Mouse (Mus musculus) heart, adult 2 months (tissue): ENCODE measurements at regions not wholly inside any gene's neighbourhood (a gene's known extent, or its start where the extent isn't known, plus 50 kb on each side); places are given as distances from the start of the nearest gene placed in this dataset.

Experiments used
- DNase-seq, 2 experiments: peaks; one replicate each; pipeline ENCODE4 v3.0.0; 2021
- H3K27ac ChIP-seq: fragments of 200-600 bp; 2 replicates; pipeline ENCODE4 v1.8.1; 2022
- H3K27me3 ChIP-seq: fragments of 200-500 bp; 2 replicates; pipeline ENCODE4 v1.6.1; 2012; ENCODE audit warnings: mild to moderate bottlenecking, low read length, inconsistent platforms, mixed read lengths; ENCODE audit not compliant: control insufficient read depth, insufficient read depth
- H3K36me3 ChIP-seq: fragments of 200-500 bp; 2 replicates; pipeline ENCODE4 v1.6.1; 2012; ENCODE audit warnings: low read length, inconsistent platforms; ENCODE audit not compliant: control insufficient read depth, insufficient read depth
- H3K4me1 ChIP-seq: fragments of 200-500 bp; 2 replicates; pipeline ENCODE4 v1.6.1; 2011; ENCODE audit warnings: low read length; ENCODE audit not compliant: control insufficient read depth, insufficient read depth
- H3K4me3 ChIP-seq: fragments of 200-600 bp; 2 replicates; pipeline ENCODE4 v1.8.1; 2022
- H3K79me2 ChIP-seq: fragments of 200-500 bp; replicated peaks from 2 replicates; pipeline ENCODE4 v1.6.1; 2012; ENCODE audit warnings: mild to moderate bottlenecking, inconsistent platforms, low read length, moderate library complexity, mixed read lengths; ENCODE audit not compliant: control insufficient read depth, insufficient read depth
- H3K9ac ChIP-seq: fragments of 200-500 bp; 2 replicates; pipeline ENCODE4 v1.6.1; 2012; ENCODE audit warnings: low read depth, mild to moderate bottlenecking, control low read depth, inconsistent platforms, low read length, mixed read lengths
- CTCF ChIP-seq: fragments of 200-600 bp; IDR thresholded peaks from 2 replicates; pipeline ENCODE4 v1.8.1; 2022; ENCODE audit warnings: antibody characterized with exemption, mild to moderate bottlenecking, moderate library complexity
- EP300 ChIP-seq: fragments of 200-500 bp; IDR thresholded peaks from 2 replicates; pipeline ENCODE4 v1.6.1; 2011; ENCODE audit warnings: low read depth, low read length, control low read depth; ENCODE audit not compliant: insufficient read depth
- POLR2A ChIP-seq: fragments of 200-500 bp; IDR thresholded peaks from 2 replicates; pipeline ENCODE4 v1.6.1; 2011; ENCODE audit warnings: mild to moderate bottlenecking, low read depth, low read length, control low read depth; ENCODE audit not compliant: insufficient read depth
- WGBS: fragments of 180-500 bp; shearing (Covaris S2); methylation state at CpG from one replicate; pipeline ENCODE4 v1.1.7; 2018; 5-methylcytosine and 5-hydroxymethylcytosine counted together
- intact Hi-C: fragments of 180-260 bp; cut with DNase I; formaldehyde crosslinking; loops from one replicate; pipeline ENCODE4 v1.15.1; 2025

DNA sequence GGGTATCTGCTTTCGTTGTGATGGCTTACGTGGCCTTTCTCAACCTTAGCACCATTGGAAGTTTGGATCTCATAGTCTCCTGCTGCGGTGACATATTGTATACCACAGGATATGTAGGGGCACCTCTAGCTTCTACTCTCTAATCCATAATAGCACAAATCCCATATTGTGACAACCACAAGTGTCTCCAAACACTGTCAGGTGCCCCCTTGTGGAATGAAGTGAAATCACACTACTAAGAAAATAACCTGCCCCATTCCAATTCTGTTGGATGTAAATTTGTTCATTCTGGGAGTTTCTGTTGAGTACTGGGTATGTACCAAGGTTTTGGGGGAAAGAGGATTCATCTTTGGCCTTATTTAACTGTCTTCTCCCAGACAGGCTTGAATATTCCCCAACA, 74.5 kb upstream of the Epha4 start:
- no peaks in the 10 kb centered on the region for H3K36me3 ChIP-seq
- no peak for DNase-seq
- no peak overlapping the region for H3K4me3 ChIP-seq
- H3K27me3 ChIP-seq: 0 out of 2 replicates have a peak, but pooled peaks cover 2% of the 10 kb centered on the region
- 91% methylated on average over 3 of the region's 3 CpGs for WGBS
- no peaks in the 10 kb centered on the region for H3K79me2 ChIP-seq
- intact Hi-C loops: no loop called here
- TF ChIP-seq POLR2A (no peak), EP300 (no peak), CTCF (peak; percentile 57)
- H3K4me1 ChIP-seq: no peaks in the 10 kb centered on the region; the same call in 1 of the 2 replicates
- H3K27ac ChIP-seq: no peak overlapping the region
- no peak overlapping the region for H3K9ac ChIP-seq

DNA sequence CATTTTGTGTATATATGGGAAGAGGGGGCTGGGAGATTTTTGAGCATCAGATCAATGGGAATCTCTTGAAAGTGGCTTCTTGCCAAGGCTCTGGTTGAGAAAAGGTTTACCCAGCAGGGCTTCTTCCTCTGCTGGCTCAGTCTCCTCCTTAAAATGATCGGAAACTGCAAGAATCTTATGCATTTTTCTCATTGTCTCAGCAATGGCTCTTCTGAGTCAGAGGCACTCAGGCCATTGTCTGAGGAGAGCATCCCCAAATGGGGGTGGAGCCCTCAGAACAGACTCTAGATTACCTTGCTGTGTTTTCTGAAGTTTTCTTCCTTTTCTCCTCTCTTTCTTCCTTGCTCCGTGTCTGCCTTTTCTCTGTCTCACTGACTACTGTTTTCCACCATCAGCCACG, 70.6 kb upstream of the Epha4 start:
- Histone ChIP-seq H3K9ac (no peak overlapping the region), H3K36me3 (no peaks in the 10 kb centered on the region), H3K4me1 (no peaks in the 10 kb centered on the region; the same call in 1 of the 2 replicates), H3K27me3 (no peaks in the 10 kb centered on the region), H3K79me2 (no peaks in the 10 kb centered on the region), H3K4me3 (no peak overlapping the region), H3K27ac (no peak overlapping the region)
- intact Hi-C loops: no loop called here
- no peak for DNase-seq
- TF ChIP-seq EP300 (no peak), CTCF (no peak), POLR2A (no peak)
- WGBS: 53% methylated on average over 3 of the region's 3 CpGs

DNA sequence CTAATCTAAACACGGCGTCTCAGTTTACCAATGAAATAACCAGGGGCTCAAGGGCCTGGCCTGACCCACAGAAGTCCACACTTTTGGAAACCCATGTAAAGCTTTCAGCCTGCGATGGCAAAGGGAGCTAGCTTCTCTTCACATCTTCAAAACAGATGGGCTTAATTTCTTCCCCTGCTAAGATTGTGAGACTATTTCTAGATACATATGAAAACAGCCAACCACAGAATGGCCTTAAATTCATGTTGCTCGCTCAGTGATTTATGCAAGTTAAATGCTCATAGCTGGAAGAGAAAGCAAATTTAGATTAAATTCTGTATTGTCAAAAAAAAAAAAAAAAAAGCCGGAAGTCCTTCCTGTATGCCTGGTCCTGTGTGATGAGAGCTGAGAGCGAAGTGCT, 53.2 kb upstream of the Epha4 start:
- no peak for TF ChIP-seq CTCF
- TF ChIP-seq EP300: no peak
- no peak for TF ChIP-seq POLR2A
- H3K9ac ChIP-seq: no peak overlapping the region
- 80% methylated on average over 6 of the region's 6 CpGs for WGBS
- no peaks in the 10 kb centered on the region for H3K79me2 ChIP-seq
- H3K36me3 ChIP-seq: no peaks in the 10 kb centered on the region
- intact Hi-C loops: no loop called here
- no peak overlapping the region for H3K27ac ChIP-seq
- H3K4me1 ChIP-seq: no peaks in the 10 kb centered on the region
- no peak for DNase-seq
- no peaks in the 10 kb centered on the region for H3K27me3 ChIP-seq
- H3K4me3 ChIP-seq: no peak overlapping the region

DNA sequence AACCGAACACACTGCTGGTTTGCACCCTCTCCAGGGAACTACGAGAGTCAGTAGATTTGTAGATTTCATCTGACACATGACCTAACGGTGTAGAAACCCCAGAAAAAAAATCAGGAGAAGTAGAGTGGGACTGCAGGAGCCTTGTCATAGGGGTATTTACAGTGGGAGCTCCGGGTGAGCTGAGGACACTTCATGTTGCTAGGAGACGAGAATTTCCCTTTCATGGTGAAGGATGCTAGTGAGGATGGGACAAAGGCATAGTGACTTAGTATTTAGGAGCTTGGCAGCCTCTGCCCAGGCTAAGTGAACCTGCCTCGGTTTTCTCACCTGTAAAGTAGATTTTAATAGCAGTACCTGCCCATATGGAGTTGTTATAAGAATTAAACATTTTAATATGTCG, 52.8 kb upstream of the Epha4 start:
- no peak for DNase-seq
- Histone ChIP-seq H3K36me3 (no peaks in the 10 kb centered on the region), H3K79me2 (no peaks in the 10 kb centered on the region), H3K9ac (no peak overlapping the region), H3K4me3 (no peak overlapping the region), H3K27me3 (no peaks in the 10 kb centered on the region), H3K27ac (no peak overlapping the region), H3K4me1 (no peaks in the 10 kb centered on the region)
- 64% methylated on average over 7 of the region's 7 CpGs for WGBS
- TF ChIP-seq CTCF: no peak
- no peak for TF ChIP-seq EP300
- TF ChIP-seq POLR2A: no peak
- intact Hi-C loops: no loop called here
